Mouse (Mus musculus): ENCODE measurements at regions not wholly inside any gene's neighbourhood (a gene's known extent, or its start where the extent isn't known, plus 50 kb on each side); places are given as distances from the start of the nearest gene placed in this dataset.

DNA sequence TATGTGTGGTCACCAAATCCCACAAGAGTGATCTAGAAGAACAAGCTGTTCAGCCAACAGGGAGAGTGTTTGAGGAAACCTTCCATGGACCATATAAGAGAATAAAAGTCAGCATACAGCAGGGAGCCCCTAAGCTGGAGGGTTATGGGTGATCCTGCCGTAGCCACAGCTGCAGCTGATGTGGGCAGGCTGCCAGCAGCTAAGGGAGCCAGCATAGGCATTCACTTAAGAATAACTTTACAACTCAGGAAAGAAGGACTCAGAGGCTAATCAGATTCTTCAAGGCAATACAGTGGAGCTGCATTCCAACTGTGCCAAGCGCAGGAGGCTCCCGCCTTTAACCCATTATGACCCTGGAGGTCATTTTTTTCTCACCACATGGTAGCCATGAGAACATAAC, 121.6 kb downstream of the Uck2 start:
- TF ChIP-seq UBTF (IDR thresholded peaks at IDR 0.05; ENCODE audit: borderline replicate concordance, insufficient read depth, low read depth, low read length): no peak
- TF ChIP-seq MAZ (IDR thresholded peaks at IDR 0.05; ENCODE audit: low read depth, low read length): no peak
- TF ChIP-seq POLR2A (IDR thresholded peaks at IDR 0.05; ENCODE audit: control insufficient read depth in 1 of 2, insufficient read depth in 1 of 2, low read depth in 1 of 2, low read length in 2 of 2, poor library complexity in 1 of 2): no peak
